Mouse (Mus musculus): Measurements from ENCODE around the gene Mslnl. TPM values are rescaled to one million over a fixed set of nuclear protein-coding genes. Genes with fewer than 3 reads are reported as not detected.

Gene Mslnl
- polyA plus RNA-seq (2014; fragmentation: Nextera tagmentation; extraction: Ambion mirVana), result not detected in 2 replicates

DNA sequence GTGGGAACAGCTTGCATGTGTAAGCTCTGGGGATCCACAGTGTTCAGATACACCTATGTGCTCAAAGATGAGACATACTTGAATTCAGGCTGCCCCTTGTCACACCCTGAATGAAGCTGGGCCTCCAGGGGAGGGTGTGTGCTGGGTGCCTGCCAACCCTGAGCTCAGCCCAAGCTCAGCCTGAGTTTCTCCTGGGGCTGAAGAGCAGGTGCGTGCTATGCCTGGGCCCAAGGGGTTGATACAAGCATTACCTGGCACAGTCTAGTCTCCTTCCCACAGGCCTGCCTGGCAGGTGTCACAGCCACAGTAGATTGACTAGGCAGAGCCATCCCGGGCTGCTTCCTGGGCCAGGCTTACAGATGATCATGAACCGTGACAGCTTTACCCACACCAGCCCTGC is at the start of gene Mslnl:
Gene Mslnl, plus strand, starts transcription at position 298 of the 400 bp plus-strand sequence.
- H3K27me3 ChIP-seq (ENCODE audit: control insufficient read depth, insufficient read depth, low read length), result no peaks in the 10 kb centered on the region
- H3K4me2 ChIP-seq (ENCODE audit: low read length), result no peak within 1 kb of the TSS
- ATAC-seq (ENCODE audit: low FRiP score, low TSS enrichment), result no peak
- H3K9me3 ChIP-seq (ENCODE audit: control insufficient read depth, low read length), result no peaks in the 10 kb centered on the region
- no peak for DNase-seq
- 62% methylated on average over 3 of the region's 3 CpGs for WGBS
- no peak within 1 kb of the TSS for H3K27ac ChIP-seq (replicated peaks; ENCODE audit: low read depth, low read length)
- H3K4me1 ChIP-seq (ENCODE audit: control insufficient read depth, insufficient read depth, low read length), result no peaks in the 10 kb centered on the region
- no peak within 1 kb of the TSS for H3K4me3 ChIP-seq (replicated peaks; ENCODE audit: low read depth, low read length)
- peaks cover 4% of the 10 kb centered on the region; the same call in 1 of the 2 replicates for H3K36me3 ChIP-seq (ENCODE audit: control insufficient read depth, insufficient read depth, low read length)
- no peak within 1 kb of the TSS for H3K9ac ChIP-seq (replicated peaks; ENCODE audit: low read length)

DNA sequence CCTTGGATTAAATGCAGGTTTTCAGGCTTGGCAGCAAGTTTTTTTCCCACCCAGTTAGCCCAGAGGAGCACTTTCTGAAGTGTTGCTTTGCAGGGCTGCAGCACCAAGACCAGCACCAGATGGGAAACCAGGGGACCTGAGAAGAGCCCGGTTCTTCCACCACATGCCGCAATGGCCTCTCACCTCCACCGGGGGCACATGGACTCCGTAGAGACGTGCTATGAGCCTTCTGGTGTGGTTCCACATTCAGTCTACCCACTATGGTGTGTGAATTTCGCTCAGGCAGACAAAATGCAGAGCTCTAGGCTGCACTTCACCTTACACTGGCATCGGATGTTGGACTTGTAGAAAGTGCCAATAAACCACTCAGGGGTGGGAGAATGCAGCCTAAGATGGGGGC is 49.5 kb upstream of the Mslnl start:
- Histone ChIP-seq H3K4me3 (replicated peaks; ENCODE audit: low read depth, low read length) (no peak overlapping the region), H3K27ac (replicated peaks; ENCODE audit: low read depth, low read length) (no peak overlapping the region), H3K9me3 (ENCODE audit: control insufficient read depth, low read length) (no peaks in the 10 kb centered on the region), H3K4me2 (ENCODE audit: low read length) (no peak overlapping the region), H3K4me1 (ENCODE audit: control insufficient read depth, insufficient read depth, low read length) (no peaks in the 10 kb centered on the region), H3K9ac (replicated peaks; ENCODE audit: low read length) (no peak overlapping the region), H3K27me3 (ENCODE audit: control insufficient read depth, insufficient read depth, low read length) (no peaks in the 10 kb centered on the region), H3K36me3 (ENCODE audit: control insufficient read depth, insufficient read depth, low read length) (no peaks in the 10 kb centered on the region)
- WGBS, result 48% methylated on average over 7 of the region's 7 CpGs
- ATAC-seq (ENCODE audit: low FRiP score, low TSS enrichment) (no peak), DNase-seq (peak; percentile 47)

GRCm38 (mm10) chr17:25688922-25689321 is 46.9 kb upstream of the Mslnl start:
- Histone ChIP-seq H3K4me3 (replicated peaks; ENCODE audit: low read depth, low read length) (no peak overlapping the region), H3K4me2 (ENCODE audit: low read length) (no peak overlapping the region), H3K9me3 (ENCODE audit: control insufficient read depth, low read length) (no peaks in the 10 kb centered on the region), H3K27ac (replicated peaks; ENCODE audit: low read depth, low read length) (no peak overlapping the region), H3K9ac (replicated peaks; ENCODE audit: low read length) (no peak overlapping the region), H3K36me3 (ENCODE audit: control insufficient read depth, insufficient read depth, low read length) (no peaks in the 10 kb centered on the region), H3K4me1 (ENCODE audit: control insufficient read depth, insufficient read depth, low read length) (no peaks in the 10 kb centered on the region), H3K27me3 (ENCODE audit: control insufficient read depth, insufficient read depth, low read length) (no peaks in the 10 kb centered on the region)
- ATAC-seq (ENCODE audit: low FRiP score, low TSS enrichment) (no peak), DNase-seq (no peak)
- 77% methylated on average over 4 of the region's 4 CpGs for WGBS

DNA sequence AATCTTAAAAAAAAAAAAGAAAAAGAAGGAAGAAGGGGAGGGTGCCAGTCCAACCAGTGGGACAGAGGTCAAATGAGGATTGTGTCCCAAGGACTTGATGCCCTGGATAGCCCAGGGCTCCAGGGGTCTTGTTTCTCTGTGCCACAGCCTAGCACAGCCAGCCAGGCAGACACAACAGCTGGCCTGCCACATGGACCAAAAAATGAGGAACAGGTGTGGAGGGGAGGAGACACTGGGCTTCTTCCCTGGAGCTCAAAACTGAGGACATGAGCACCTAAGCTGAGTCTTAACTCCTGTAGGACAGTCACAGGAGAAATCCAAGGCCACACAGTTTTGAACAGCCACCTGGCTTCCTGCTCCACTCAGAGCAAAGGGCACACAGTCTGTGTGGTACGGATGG is 39.6 kb upstream of the Mslnl start:
- Histone ChIP-seq H3K4me3 (replicated peaks; ENCODE audit: low read depth, low read length) (no peak overlapping the region), H3K27me3 (ENCODE audit: control insufficient read depth, insufficient read depth, low read length) (no peaks in the 10 kb centered on the region), H3K27ac (replicated peaks; ENCODE audit: low read depth, low read length) (no peak overlapping the region), H3K4me1 (ENCODE audit: control insufficient read depth, insufficient read depth, low read length) (no peaks in the 10 kb centered on the region), H3K9me3 (ENCODE audit: control insufficient read depth, low read length) (no peaks in the 10 kb centered on the region), H3K36me3 (ENCODE audit: control insufficient read depth, insufficient read depth, low read length) (no peaks in the 10 kb centered on the region), H3K9ac (replicated peaks; ENCODE audit: low read length) (no peak overlapping the region), H3K4me2 (ENCODE audit: low read length) (no peak overlapping the region)
- DNase-seq, result no peak
- no peak for ATAC-seq (ENCODE audit: low FRiP score, low TSS enrichment)
- 38% methylated on average over 1 of the region's 1 CpGs for whole genome bisulfite sequencing

DNA sequence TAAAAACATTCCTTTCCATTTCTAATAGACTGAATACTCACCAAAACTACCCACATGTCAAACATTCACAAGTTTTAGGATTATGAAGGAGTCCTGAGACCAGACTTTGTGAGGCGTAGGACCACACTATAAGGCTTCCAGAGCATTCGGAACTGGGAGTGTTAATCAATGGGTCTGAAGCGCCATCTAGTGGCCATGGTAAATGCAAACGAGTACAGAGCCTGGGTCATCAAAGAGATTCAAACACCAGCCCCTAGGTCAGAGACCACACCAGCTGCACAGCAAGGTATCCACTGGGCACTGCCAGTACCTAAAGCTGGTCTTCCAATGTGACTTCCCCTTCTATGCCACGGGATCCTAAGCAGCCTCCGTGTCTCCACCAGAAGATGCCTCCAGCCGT is 37.4 kb upstream of the Mslnl start:
- WGBS, result 13% methylated on average over 7 of the region's 7 CpGs
- H3K27me3 ChIP-seq (ENCODE audit: control insufficient read depth, insufficient read depth, low read length), result no peaks in the 10 kb centered on the region
- ATAC-seq (ENCODE audit: low FRiP score, low TSS enrichment) (no peak), DNase-seq (peak; percentile 94)
- no peaks in the 10 kb centered on the region for H3K4me1 ChIP-seq (ENCODE audit: control insufficient read depth, insufficient read depth, low read length)
- H3K4me3 ChIP-seq (replicated peaks; ENCODE audit: low read depth, low read length), result no peak overlapping the region
- H3K27ac ChIP-seq (replicated peaks; ENCODE audit: low read depth, low read length), result no peak overlapping the region
- H3K9me3 ChIP-seq (ENCODE audit: control insufficient read depth, low read length), result no peaks in the 10 kb centered on the region
- no peaks in the 10 kb centered on the region for H3K36me3 ChIP-seq (ENCODE audit: control insufficient read depth, insufficient read depth, low read length)
- no peak overlapping the region for H3K4me2 ChIP-seq (ENCODE audit: low read length)
- no peak overlapping the region for H3K9ac ChIP-seq (replicated peaks; ENCODE audit: low read length)

DNA sequence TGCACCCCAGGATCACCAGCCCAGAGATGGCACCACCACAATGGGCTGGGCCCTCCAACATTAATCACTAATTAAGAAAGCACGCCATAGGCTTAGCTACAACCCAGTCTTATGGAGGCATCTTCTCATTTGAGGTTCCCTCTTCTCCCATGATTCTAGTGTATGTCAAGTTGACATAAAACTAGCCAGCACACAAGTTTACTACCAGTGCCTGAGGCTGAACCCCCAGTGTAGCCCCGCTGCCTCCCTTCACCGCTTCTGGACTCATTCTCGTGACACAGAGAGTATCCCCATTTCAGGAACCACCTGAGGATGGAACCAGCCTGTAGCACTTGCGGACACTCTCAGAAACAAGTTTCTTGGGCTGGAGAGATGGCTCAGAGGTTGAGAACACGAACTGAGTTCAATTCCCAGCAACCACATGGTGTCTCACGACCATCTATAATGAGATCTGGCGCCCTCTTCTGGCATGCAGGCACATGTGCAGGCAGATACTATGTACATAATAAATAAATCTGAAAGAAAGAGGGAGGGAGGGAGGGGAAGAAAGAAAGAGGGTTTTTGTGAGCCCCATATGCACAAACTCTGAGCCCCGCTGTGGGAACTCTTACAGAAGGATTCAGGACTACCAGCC is 34.9 kb upstream of the Mslnl start:
- ATAC-seq (ENCODE audit: low FRiP score, low TSS enrichment) (no peak), DNase-seq (no peak)
- H3K4me1 ChIP-seq (ENCODE audit: control insufficient read depth, insufficient read depth, low read length), result no peaks in the 10 kb centered on the region
- no peaks in the 10 kb centered on the region for H3K27me3 ChIP-seq (ENCODE audit: control insufficient read depth, insufficient read depth, low read length)
- WGBS, result 60% methylated on average over 9 of the region's 9 CpGs
- H3K4me3 ChIP-seq (replicated peaks; ENCODE audit: low read depth, low read length), result no peak overlapping the region
- no peak overlapping the region for H3K27ac ChIP-seq (replicated peaks; ENCODE audit: low read depth, low read length)
- no peak overlapping the region for H3K9ac ChIP-seq (replicated peaks; ENCODE audit: low read length)
- H3K36me3 ChIP-seq (ENCODE audit: control insufficient read depth, insufficient read depth, low read length), result no peaks in the 10 kb centered on the region
- H3K4me2 ChIP-seq (ENCODE audit: low read length), result no peak overlapping the region
- H3K9me3 ChIP-seq (ENCODE audit: control insufficient read depth, low read length), result no peaks in the 10 kb centered on the region

DNA sequence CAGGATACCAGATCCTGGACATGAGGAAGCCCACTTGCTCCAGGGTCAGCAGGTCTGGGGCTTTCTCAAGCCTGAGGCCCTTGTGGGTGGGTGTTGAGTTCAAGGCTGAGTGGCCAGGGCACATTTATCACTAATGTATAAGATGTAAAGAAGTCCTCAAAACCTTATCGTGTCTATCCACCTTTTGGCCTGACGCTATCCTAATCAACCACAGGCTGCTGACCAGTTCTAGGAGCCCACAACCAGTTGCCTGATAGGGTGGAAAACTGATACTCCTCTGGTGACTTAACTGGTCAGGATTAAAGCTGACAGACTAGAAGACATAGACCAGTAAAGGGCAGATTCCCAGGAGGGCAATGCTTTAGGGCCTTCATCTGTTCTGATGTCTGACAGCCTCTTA is 25.8 kb upstream of the Mslnl start:
- 93% methylated on average over 2 of the region's 2 CpGs for WGBS
- Histone ChIP-seq H3K9ac (replicated peaks; ENCODE audit: low read length) (no peak overlapping the region), H3K4me3 (replicated peaks; ENCODE audit: low read depth, low read length) (no peak overlapping the region), H3K4me2 (ENCODE audit: low read length) (no peak overlapping the region), H3K27me3 (ENCODE audit: control insufficient read depth, insufficient read depth, low read length) (no peaks in the 10 kb centered on the region), H3K36me3 (ENCODE audit: control insufficient read depth, insufficient read depth, low read length) (no peaks in the 10 kb centered on the region), H3K4me1 (ENCODE audit: control insufficient read depth, insufficient read depth, low read length) (no peaks in the 10 kb centered on the region), H3K9me3 (ENCODE audit: control insufficient read depth, low read length) (no peaks in the 10 kb centered on the region), H3K27ac (replicated peaks; ENCODE audit: low read depth, low read length) (no peak overlapping the region)
- no peak for ATAC-seq (ENCODE audit: low FRiP score, low TSS enrichment)
- DNase-seq, result no peak

GRCm38 (mm10) chr17:25711136-25711535 is 24.7 kb upstream of the Mslnl start:
- ATAC-seq (ENCODE audit: low FRiP score, low TSS enrichment) (no peak), DNase-seq (no peak)
- WGBS, result 82% methylated on average over 4 of the region's 4 CpGs
- no peaks in the 10 kb centered on the region for H3K4me1 ChIP-seq (ENCODE audit: control insufficient read depth, insufficient read depth, low read length)
- peaks cover 4% of the 10 kb centered on the region; the same call in 1 of the 2 replicates for H3K27me3 ChIP-seq (ENCODE audit: control insufficient read depth, insufficient read depth, low read length)
- H3K36me3 ChIP-seq (ENCODE audit: control insufficient read depth, insufficient read depth, low read length), result no peaks in the 10 kb centered on the region
- no peak overlapping the region for H3K27ac ChIP-seq (replicated peaks; ENCODE audit: low read depth, low read length)
- no peak overlapping the region for H3K9ac ChIP-seq (replicated peaks; ENCODE audit: low read length)
- H3K4me2 ChIP-seq (ENCODE audit: low read length), result no peak overlapping the region
- H3K4me3 ChIP-seq (replicated peaks; ENCODE audit: low read depth, low read length), result no peak overlapping the region
- H3K9me3 ChIP-seq (ENCODE audit: control insufficient read depth, low read length), result no peaks in the 10 kb centered on the region

DNA sequence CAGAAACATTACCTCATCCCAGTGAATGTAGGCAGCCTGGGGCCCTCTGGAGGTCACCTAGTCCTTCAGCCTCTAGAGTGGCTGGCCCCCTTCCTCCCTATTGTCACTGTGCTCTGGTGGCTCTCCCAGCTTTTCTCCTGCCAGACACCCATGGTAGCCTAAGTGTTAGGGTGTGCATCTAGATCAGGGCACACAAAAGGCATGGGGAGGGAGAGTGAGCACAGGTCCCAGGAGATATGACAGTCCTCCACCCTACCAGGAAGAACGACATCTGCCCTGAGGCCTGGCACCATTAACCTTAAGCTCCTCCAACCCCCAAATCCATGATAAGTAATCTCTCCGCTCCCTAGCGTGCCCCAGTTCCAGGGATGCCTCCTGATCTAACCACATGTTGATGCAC is 20.2 kb upstream of the Mslnl start:
- no peak for ATAC-seq (ENCODE audit: low FRiP score, low TSS enrichment)
- Histone ChIP-seq H3K4me1 (ENCODE audit: control insufficient read depth, insufficient read depth, low read length) (no peaks in the 10 kb centered on the region), H3K36me3 (ENCODE audit: control insufficient read depth, insufficient read depth, low read length) (no peaks in the 10 kb centered on the region), H3K9ac (replicated peaks; ENCODE audit: low read length) (no peak overlapping the region), H3K9me3 (ENCODE audit: control insufficient read depth, low read length) (no peaks in the 10 kb centered on the region), H3K4me3 (replicated peaks; ENCODE audit: low read depth, low read length) (no peak overlapping the region), H3K27ac (replicated peaks; ENCODE audit: low read depth, low read length) (no peak overlapping the region), H3K4me2 (ENCODE audit: low read length) (no peak overlapping the region), H3K27me3 (ENCODE audit: control insufficient read depth, insufficient read depth, low read length) (peaks cover 25% of the 10 kb centered on the region)
- WGBS, result 55% methylated on average over 3 of the region's 3 CpGs
- DNase-seq, result no peak

Measured in midbrain, embryonic 14.5 days (tissue).